Mouse (Mus musculus) spleen, adult 2 months (tissue): ENCODE measurements around the gene Psmd9.

Experiments
- CTCF ChIP-seq: fragments of 200-500 bp; IDR thresholded peaks from 2 replicates; pipeline ENCODE4 v1.5.1; 2011; ENCODE audit warnings: mild to moderate bottlenecking, inconsistent platforms; ENCODE audit not compliant: insufficient read depth, insufficient read length, insufficient replicate concordance; ENCODE audit errors: extremely low read depth
- POLR2A ChIP-seq: fragments of 200-500 bp; IDR thresholded peaks from 2 replicates; pipeline ENCODE4 v1.6.1; 2011; ENCODE audit warnings: low read depth, low read length, inconsistent platforms

GRCm38 (mm10) chr5:123143251-123143970 lies 25.8 kb upstream of the Psmd9 start:
- TF ChIP-seq CTCF (no peak), POLR2A (no peak)
